Comparison of ENCODE assay signal across 11 mouse cellular contexts in genomic region chr3:123128781-123129180, GRCm38 (mm10).
DNase-seq lines count a peak whose midpoint lies in the region; ATAC-seq lines count a peak whose summit lies in the region.
"Had no signal": no experiment of that assay in that cellular context is flagged by ENCODE, and none has a peak within 500 bp of the region (broad histone marks: within the 10 kb centered on the region; RNA-seq: fewer than 3 reads in every experiment).

No protein-coding gene starts in this region.

- H3K36me3 ChIP-seq in midbrain, embryonic 11.5 days (ENCODE audit: control insufficient read depth, insufficient read depth, low read length) = no peaks in the 10 kb centered on the region
- no peaks in the 10 kb centered on the region for H3K36me3 ChIP-seq in midbrain, embryonic 10.5 days
- H3K36me3 ChIP-seq in stomach, embryonic 16.5 days (ENCODE audit: control insufficient read depth, insufficient read depth, low read length) = no peaks in the 10 kb centered on the region
- H3K36me3 ChIP-seq: midbrain, embryonic 12.5 days had no signal

- WGBS in midbrain, embryonic 11.5 days = 83% methylated on average over 8 of the region's 8 CpGs
- 86% methylated on average over 8 of the region's 8 CpGs for WGBS in midbrain, embryonic 10.5 days
- 67% methylated on average over 8 of the region's 8 CpGs for WGBS in stomach, embryonic 16.5 days

- DNase-seq in frontal cortex, postnatal 10 days (ENCODE audit: low spot score in 2 of 2) = no peak
- DNase-seq in midbrain, embryonic 11.5 days (ENCODE audit: low spot score, missing footprints) = peak; percentile 72
- DNase-seq in midbrain, embryonic 10.5 days (ENCODE audit: low spot score) = no peak
- peak; percentile 57 to 76 for DNase-seq in heart, adult 9 months (ENCODE audit: low spot score in 2 of 2)
- DNase-seq in thymus, postnatal 36 days = no peak
- DNase-seq: cerebellum, adult 9-11 months had no signal

- H3K9me3 ChIP-seq in midbrain, embryonic 11.5 days (ENCODE audit: control insufficient read depth, low read length) = no peaks in the 10 kb centered on the region
- no peaks in the 10 kb centered on the region for H3K9me3 ChIP-seq in midbrain, embryonic 10.5 days (replicated peaks)
- no peaks in the 10 kb centered on the region for H3K9me3 ChIP-seq in stomach, embryonic 16.5 days (replicated peaks; ENCODE audit: control insufficient read depth, low read length)
- H3K9me3 ChIP-seq: midbrain, embryonic 12.5 days had no signal

- H3K4me2 ChIP-seq in midbrain, embryonic 11.5 days = no peak overlapping the region
- H3K4me2 ChIP-seq in stomach, embryonic 16.5 days (ENCODE audit: low read depth, low read length) = no peak overlapping the region
- H3K4me2 ChIP-seq: midbrain, embryonic 12.5 days had no signal

- ATAC-seq in frontal cortex, adult (ENCODE audit: low TSS enrichment) = peak; percentile 41; the same call in 1 of the 2 replicates
- no peak for ATAC-seq in midbrain, embryonic 11.5 days (ENCODE audit: low FRiP score)
- ATAC-seq in stomach, embryonic 16.5 days (ENCODE audit: insufficient read depth, low FRiP score) = no peak
- no peak for ATAC-seq in CD4-positive, CD25-positive, alpha-beta regulatory T cell, adult 4 months
- ATAC-seq: hindbrain, embryonic 16.5 days had no signal

- no peaks in the 10 kb centered on the region for H3K27me3 ChIP-seq in midbrain, embryonic 11.5 days (ENCODE audit: control insufficient read depth, insufficient read depth, low read length)
- no peaks in the 10 kb centered on the region for H3K27me3 ChIP-seq in midbrain, embryonic 10.5 days (ENCODE audit: low read depth, poor library complexity, severe bottlenecking)
- H3K27me3 ChIP-seq in stomach, embryonic 16.5 days (ENCODE audit: control insufficient read depth, insufficient read depth, low read length) = no peaks in the 10 kb centered on the region
- H3K27me3 ChIP-seq: midbrain, embryonic 12.5 days had no signal

- H3K9ac ChIP-seq in midbrain, embryonic 11.5 days (ENCODE audit: low read length) = no peak overlapping the region
- H3K9ac ChIP-seq in stomach, embryonic 16.5 days (ENCODE audit: low read length) = no peak overlapping the region
- H3K9ac ChIP-seq: midbrain, embryonic 12.5 days had no signal

- H3K4me3 ChIP-seq in midbrain, embryonic 11.5 days (ENCODE audit: low read depth, low read length) = no peak overlapping the region
- H3K4me3 ChIP-seq in midbrain, embryonic 10.5 days = no peak overlapping the region
- H3K4me3 ChIP-seq in stomach, embryonic 16.5 days (replicated peaks; ENCODE audit: low read length) = no peak overlapping the region
- H3K4me3 ChIP-seq: midbrain, embryonic 12.5 days had no signal

- H3K4me1 ChIP-seq in midbrain, embryonic 11.5 days (ENCODE audit: control insufficient read depth, insufficient read depth, low read length) = no peaks in the 10 kb centered on the region
- H3K4me1 ChIP-seq in midbrain, embryonic 10.5 days = peaks cover 4% of the 10 kb centered on the region
- H3K4me1 ChIP-seq in stomach, embryonic 16.5 days (ENCODE audit: control insufficient read depth, insufficient read depth, low read length) = peaks cover 4% of the 10 kb centered on the region; the same call in 1 of the 2 replicates
- H3K4me1 ChIP-seq: midbrain, embryonic 12.5 days had no signal

- H3K27ac ChIP-seq in midbrain, embryonic 11.5 days (ENCODE audit: low read depth, low read length) = no peak overlapping the region
- no peak overlapping the region for H3K27ac ChIP-seq in midbrain, embryonic 10.5 days (replicated peaks)
- peak overlapping the region; percentile 17; the same call in 1 of the 2 replicates for H3K27ac ChIP-seq in stomach, embryonic 16.5 days (ENCODE audit: low read length)
- H3K27ac ChIP-seq: midbrain, embryonic 12.5 days had no signal

Comparison
In these comparisons a context has a peak if more than half of its experiments do, and no peak if none do; other contexts are left out.
1. DNase-seq: peak in midbrain, embryonic 11.5 days (single experiment) and heart, adult 9 months (2 of 2); none in frontal cortex, postnatal 10 days (0 of 2), midbrain, embryonic 10.5 days (single experiment) and thymus, postnatal 36 days (0 of 2).